Mouse (Mus musculus): Measurements from ENCODE around the gene Epb41l1. TPM values are rescaled to one million over a fixed set of nuclear protein-coding genes. Genes with fewer than 3 reads are reported as not detected.
A peak's percentile ranks its signal among the peaks of the same experiment; 100 is the strongest.

Gene Epb41l1
- total and polyA plus RNA-seq, 2 experiments from 2014 or later, result 12.7 to 261 TPM

DNA sequence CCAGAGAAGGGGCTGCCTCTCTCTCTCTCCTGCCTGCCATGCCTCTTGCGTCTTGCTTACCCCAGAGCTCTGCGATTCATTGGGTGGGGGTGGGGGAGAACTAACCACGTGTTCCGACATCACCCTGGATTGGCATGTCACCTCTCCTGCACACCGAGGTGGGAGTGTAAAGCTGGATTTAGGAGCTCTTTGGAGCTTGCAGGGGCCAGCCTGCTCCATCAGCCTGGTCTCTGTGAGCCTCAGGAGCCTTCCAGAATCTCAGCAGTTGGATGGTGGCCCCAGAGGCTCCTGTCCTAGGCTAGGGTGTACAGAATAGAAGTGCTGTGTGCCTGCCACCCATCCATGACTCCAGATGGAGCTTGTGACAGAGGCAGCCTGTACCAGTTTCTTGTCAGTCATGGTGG lies 56.0 kb downstream of the Epb41l1 start:
- DNase-seq (ENCODE audit: low spot score), result no peak
- WGBS, result 37% methylated on average over 5 of the region's 5 CpGs
- ATAC-seq (ENCODE audit: low FRiP score), result no peak
- Histone ChIP-seq H3K9me3 (ENCODE audit: low read length) (no peaks in the 10 kb centered on the region), H3K36me3 (ENCODE audit: insufficient read depth, low read length) (no peaks in the 10 kb centered on the region), H3K4me2 (ENCODE audit: low read depth, low read length, poor library complexity, severe bottlenecking) (peak overlapping the region; percentile 95), H3K27me3 (ENCODE audit: insufficient read depth, low read length) (no peaks in the 10 kb centered on the region), H3K9ac (replicated peaks; ENCODE audit: low read length, poor library complexity, severe bottlenecking) (0 out of 2 replicates have a peak overlapping the region, but pooled peaks have one; percentile 34), H3K4me3 (ENCODE audit: low read depth, low read length) (peak overlapping the region; percentile 69; the same call in 1 of the 2 replicates), H3K27ac (ENCODE audit: low read depth, low read length) (peak overlapping the region; percentile 44; the same call in 1 of the 2 replicates), H3K4me1 (ENCODE audit: insufficient read depth, low read length) (peaks cover 13% of the 10 kb centered on the region; the same call in 1 of the 2 replicates)
- TF ChIP-seq CTCF (IDR thresholded peaks at IDR 0.05), result no peak

DNA sequence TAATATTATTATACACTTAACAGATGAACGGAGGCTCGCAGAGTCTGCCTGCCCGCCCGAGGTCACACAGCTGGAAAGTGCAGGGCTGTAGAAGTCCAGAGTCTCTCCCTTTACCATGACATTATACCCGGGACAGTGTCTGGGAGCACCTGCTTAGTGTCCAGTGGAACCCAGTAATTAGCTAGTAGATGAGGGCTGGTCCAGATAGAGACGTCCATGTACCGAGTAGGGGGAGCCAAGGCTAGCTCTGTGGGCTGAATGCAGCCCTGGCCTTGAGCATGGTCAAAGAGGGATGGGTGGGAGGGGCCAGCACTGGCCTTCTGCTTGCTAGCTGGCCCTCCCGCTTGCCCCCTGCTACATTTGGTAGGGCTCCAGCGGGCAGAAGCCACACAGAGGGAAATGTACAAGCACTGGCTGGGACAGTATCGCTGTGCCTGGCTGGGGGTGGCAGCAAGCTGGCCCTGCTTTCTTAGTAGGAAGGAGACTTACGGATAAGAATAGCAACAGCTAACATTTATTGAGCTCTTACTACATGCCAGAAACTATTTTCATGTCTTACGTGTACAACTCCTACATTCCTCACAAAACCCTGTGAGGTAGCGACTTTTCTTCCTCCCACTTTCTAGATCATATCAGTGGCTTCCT lies 57.5 kb downstream of the Epb41l1 start:
- ATAC-seq (ENCODE audit: low FRiP score), result no peak
- Histone ChIP-seq H3K4me3 (ENCODE audit: low read depth, low read length) (no peak overlapping the region), H3K36me3 (ENCODE audit: insufficient read depth, low read length) (no peaks in the 10 kb centered on the region), H3K27ac (ENCODE audit: low read depth, low read length) (no peak overlapping the region), H3K27me3 (ENCODE audit: insufficient read depth, low read length) (no peaks in the 10 kb centered on the region), H3K4me2 (ENCODE audit: low read depth, low read length, poor library complexity, severe bottlenecking) (no peak overlapping the region), H3K4me1 (ENCODE audit: insufficient read depth, low read length) (peaks cover 13% of the 10 kb centered on the region; the same call in 1 of the 2 replicates), H3K9ac (replicated peaks; ENCODE audit: low read length, poor library complexity, severe bottlenecking) (no peak overlapping the region), H3K9me3 (ENCODE audit: low read length) (no peaks in the 10 kb centered on the region)
- WGBS, result 81% methylated on average over 13 of the region's 13 CpGs
- no peak for DNase-seq (ENCODE audit: low spot score)
- no peak for TF ChIP-seq CTCF (IDR thresholded peaks at IDR 0.05)

DNA sequence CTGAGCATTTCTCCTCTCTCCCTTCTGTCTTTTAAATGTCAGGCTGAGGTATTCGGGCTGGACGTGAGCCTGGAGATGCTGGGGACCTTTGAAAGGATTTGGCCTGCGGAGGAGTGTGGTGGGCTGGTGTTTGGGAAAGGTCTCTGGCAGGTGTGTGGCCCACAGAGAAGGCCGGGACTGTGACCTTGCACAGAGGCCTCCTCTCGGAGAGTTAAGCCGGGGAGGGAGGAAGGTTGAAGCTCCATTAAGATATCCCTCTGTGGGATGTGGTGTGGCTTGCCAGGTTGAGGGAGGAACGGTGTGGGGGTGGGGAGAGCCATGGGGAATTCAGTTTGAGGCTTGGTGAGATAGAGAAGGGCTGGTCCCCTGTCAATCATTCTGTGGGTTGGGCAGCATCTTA lies 59.1 kb downstream of the Epb41l1 start:
- DNase-seq (ENCODE audit: low spot score), result no peak
- peaks cover 12% of the 10 kb centered on the region; the same call in 1 of the 2 replicates for H3K4me1 ChIP-seq (ENCODE audit: insufficient read depth, low read length)
- no peaks in the 10 kb centered on the region for H3K36me3 ChIP-seq (ENCODE audit: insufficient read depth, low read length)
- H3K9ac ChIP-seq (replicated peaks; ENCODE audit: low read length, poor library complexity, severe bottlenecking), result no peak overlapping the region
- 57% methylated on average over 7 of the region's 7 CpGs for WGBS
- H3K27me3 ChIP-seq (ENCODE audit: insufficient read depth, low read length), result no peaks in the 10 kb centered on the region
- ATAC-seq (ENCODE audit: low FRiP score), result no peak
- no peak overlapping the region for H3K27ac ChIP-seq (ENCODE audit: low read depth, low read length)
- H3K4me3 ChIP-seq (ENCODE audit: low read depth, low read length), result no peak overlapping the region
- H3K4me2 ChIP-seq (ENCODE audit: low read depth, low read length, poor library complexity, severe bottlenecking), result no peak overlapping the region
- H3K9me3 ChIP-seq (ENCODE audit: low read length), result no peaks in the 10 kb centered on the region
- TF ChIP-seq CTCF (IDR thresholded peaks at IDR 0.05), result no peak

DNA sequence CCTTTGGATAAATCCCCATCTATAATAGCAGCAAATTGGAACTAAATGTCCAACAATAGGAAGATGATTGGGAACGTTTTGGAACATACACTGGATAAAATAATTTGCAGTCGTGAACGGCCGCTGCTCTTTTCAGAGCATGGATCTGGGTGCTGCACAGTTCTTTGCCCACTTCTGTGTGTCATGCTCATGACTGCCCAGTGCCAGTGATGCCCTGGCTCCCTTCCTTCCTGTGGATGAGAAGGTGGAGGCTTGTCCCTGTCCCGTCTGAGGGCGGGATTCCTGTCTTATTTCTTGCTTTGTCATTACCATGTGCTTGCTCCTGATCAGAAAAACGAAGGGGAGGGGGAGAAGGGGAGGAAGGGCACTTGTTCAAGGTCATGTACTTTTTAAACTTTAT lies 59.6 kb downstream of the Epb41l1 start:
- Histone ChIP-seq H3K4me3 (ENCODE audit: low read depth, low read length) (no peak overlapping the region), H3K27me3 (ENCODE audit: insufficient read depth, low read length) (no peaks in the 10 kb centered on the region), H3K9me3 (ENCODE audit: low read length) (no peaks in the 10 kb centered on the region), H3K4me2 (ENCODE audit: low read depth, low read length, poor library complexity, severe bottlenecking) (no peak overlapping the region), H3K9ac (replicated peaks; ENCODE audit: low read length, poor library complexity, severe bottlenecking) (no peak overlapping the region), H3K4me1 (ENCODE audit: insufficient read depth, low read length) (peaks cover 7% of the 10 kb centered on the region; the same call in 1 of the 2 replicates), H3K36me3 (ENCODE audit: insufficient read depth, low read length) (no peaks in the 10 kb centered on the region), H3K27ac (ENCODE audit: low read depth, low read length) (no peak overlapping the region)
- WGBS, result 81% methylated on average over 7 of the region's 7 CpGs
- DNase-seq (ENCODE audit: low spot score), result no peak
- TF ChIP-seq CTCF (IDR thresholded peaks at IDR 0.05), result no peak
- no peak for ATAC-seq (ENCODE audit: low FRiP score)

DNA sequence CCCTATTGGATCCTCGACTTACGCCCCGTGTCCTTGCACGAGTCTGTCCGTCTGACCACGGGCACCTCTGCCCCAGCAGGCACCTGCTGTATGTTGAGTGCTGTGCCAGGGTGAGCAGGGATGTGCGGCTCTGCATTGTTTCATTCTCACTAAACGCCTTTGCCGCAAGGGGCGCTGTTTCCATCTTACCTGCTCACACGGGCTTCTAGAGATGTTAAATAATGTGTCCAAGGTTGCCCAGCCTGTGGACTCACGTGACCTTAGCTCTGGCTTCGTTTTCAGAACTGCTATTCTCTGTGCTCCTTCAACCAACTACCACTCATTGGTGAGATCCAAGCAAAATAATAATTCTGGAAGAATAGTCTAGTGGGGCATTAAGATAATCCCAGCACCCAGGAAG lies 61.6 kb downstream of the Epb41l1 start:
- Histone ChIP-seq H3K4me1 (ENCODE audit: insufficient read depth, low read length) (no peaks in the 10 kb centered on the region), H3K4me3 (ENCODE audit: low read depth, low read length) (no peak overlapping the region), H3K9me3 (ENCODE audit: low read length) (no peaks in the 10 kb centered on the region), H3K36me3 (ENCODE audit: insufficient read depth, low read length) (no peaks in the 10 kb centered on the region), H3K27me3 (ENCODE audit: insufficient read depth, low read length) (no peaks in the 10 kb centered on the region), H3K9ac (replicated peaks; ENCODE audit: low read length, poor library complexity, severe bottlenecking) (no peak overlapping the region), H3K4me2 (ENCODE audit: low read depth, low read length, poor library complexity, severe bottlenecking) (no peak overlapping the region), H3K27ac (ENCODE audit: low read depth, low read length) (no peak overlapping the region)
- peak; percentile 69 for TF ChIP-seq CTCF (IDR thresholded peaks at IDR 0.05)
- no peak for ATAC-seq (ENCODE audit: low FRiP score)
- no peak for DNase-seq (ENCODE audit: low spot score)
- WGBS, result 34% methylated on average over 13 of the region's 13 CpGs

DNA sequence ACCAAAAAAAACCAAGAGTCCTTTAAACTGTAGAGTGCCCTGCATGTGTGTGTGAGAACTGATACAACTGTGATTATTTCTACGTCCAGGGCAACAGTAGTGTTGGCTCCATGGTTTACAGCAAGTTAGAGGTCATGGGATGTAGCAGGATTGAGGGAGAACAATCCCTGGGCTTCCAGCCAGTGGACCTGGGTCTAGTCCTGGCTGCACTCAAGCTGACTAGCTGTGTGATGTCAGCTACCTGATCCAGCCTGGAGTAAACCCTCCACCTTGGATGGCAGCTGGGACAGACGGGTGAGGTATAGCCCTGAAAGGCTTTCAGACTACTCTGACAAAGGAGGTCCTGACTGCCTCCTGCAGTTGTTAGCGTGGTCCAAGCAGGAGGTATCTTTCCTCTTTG lies 62.1 kb downstream of the Epb41l1 start:
- WGBS, result 71% methylated on average over 3 of the region's 3 CpGs
- ATAC-seq (ENCODE audit: low FRiP score) (no peak), DNase-seq (ENCODE audit: low spot score) (no peak)
- H3K27ac ChIP-seq (ENCODE audit: low read depth, low read length), result no peak overlapping the region
- H3K9me3 ChIP-seq (ENCODE audit: low read length), result no peaks in the 10 kb centered on the region
- H3K27me3 ChIP-seq (ENCODE audit: insufficient read depth, low read length), result no peaks in the 10 kb centered on the region
- no peak overlapping the region for H3K4me2 ChIP-seq (ENCODE audit: low read depth, low read length, poor library complexity, severe bottlenecking)
- H3K4me1 ChIP-seq (ENCODE audit: insufficient read depth, low read length), result no peaks in the 10 kb centered on the region
- no peak overlapping the region for H3K9ac ChIP-seq (replicated peaks; ENCODE audit: low read length, poor library complexity, severe bottlenecking)
- H3K4me3 ChIP-seq (ENCODE audit: low read depth, low read length), result no peak overlapping the region
- no peak for TF ChIP-seq CTCF (IDR thresholded peaks at IDR 0.05)
- H3K36me3 ChIP-seq (ENCODE audit: insufficient read depth, low read length), result no peaks in the 10 kb centered on the region

Measured in midbrain, postnatal 0 days (tissue).